Mouse (Mus musculus): ENCODE results near the gene Tssk3. TPM values are rescaled to one million over a fixed set of nuclear protein-coding genes. Genes with fewer than 3 reads are reported as not detected.

Gene Tssk3
- polyA plus RNA-seq, 1 experiment from 2014 or later, result 0.14 TPM

- TF ChIP-seq EP300 (IDR thresholded peaks at IDR 0.05; ENCODE audit: low read depth), result no peak
- TF ChIP-seq CTCF (IDR thresholded peaks at IDR 0.05; ENCODE audit: low read depth), result peak; percentile 61
- peaks cover 12% of the 10 kb centered on the region for H3K27me3 ChIP-seq (ENCODE audit: insufficient read depth, low read length)
- H3K9ac ChIP-seq (replicated peaks), result no peak overlapping the region
- H3K36me3 ChIP-seq (replicated peaks; ENCODE audit: insufficient read depth, low read length), result no peaks in the 10 kb centered on the region
- no peak overlapping the region for H3K4me3 ChIP-seq (ENCODE audit: low read depth, low read length)
- H3K27ac ChIP-seq (ENCODE audit: low read depth), result 0 out of 2 replicates have a peak overlapping the region, but pooled peaks have one; percentile 13
- peak overlapping the region; percentile 2; the same call in 1 of the 2 replicates for H3K4me2 ChIP-seq (ENCODE audit: low read depth, low read length)
- 22% methylated on average over 16 of the region's 16 CpGs for WGBS (ENCODE audit: insufficient replicate concordance)
- DNase-seq (no peak), ATAC-seq (peak; percentile 14; the same call in 1 of the 2 replicates)
- H3K9me3 ChIP-seq (ENCODE audit: low read length), result no peaks in the 10 kb centered on the region
- H3K4me1 ChIP-seq (ENCODE audit: insufficient read depth), result peaks cover 22% of the 10 kb centered on the region
Observed at GRCm38 (mm10) chr4:129495672-129496562, 5.1 kb upstream of the Tssk3 start.

- DNase-seq (no peak), ATAC-seq (no peak)
- peaks cover 2% of the 10 kb centered on the region for H3K36me3 ChIP-seq (replicated peaks; ENCODE audit: insufficient read depth, low read length)
- no peaks in the 10 kb centered on the region for H3K9me3 ChIP-seq (ENCODE audit: low read length)
- TF ChIP-seq CTCF (IDR thresholded peaks at IDR 0.05; ENCODE audit: low read depth), result peak; percentile 55
- TF ChIP-seq EP300 (IDR thresholded peaks at IDR 0.05; ENCODE audit: low read depth), result no peak
- no peak overlapping the region for H3K9ac ChIP-seq (replicated peaks)
- WGBS (ENCODE audit: insufficient replicate concordance), result 59% methylated on average over 6 of the region's 7 CpGs
- no peak overlapping the region for H3K4me2 ChIP-seq (ENCODE audit: low read depth, low read length)
- peaks cover 16% of the 10 kb centered on the region for H3K27me3 ChIP-seq (ENCODE audit: insufficient read depth, low read length)
- no peak overlapping the region for H3K27ac ChIP-seq (ENCODE audit: low read depth)
- H3K4me1 ChIP-seq (ENCODE audit: insufficient read depth), result peaks cover 18% of the 10 kb centered on the region
- no peak overlapping the region for H3K4me3 ChIP-seq (ENCODE audit: low read depth, low read length)
Observed at GRCm38 (mm10) chr4:129494681-129495080, 3.9 kb upstream of the Tssk3 start.

GRCm38 (mm10) chr4:129481090-129481489, 9.7 kb downstream of the Tssk3 start:
- ATAC-seq (no peak), DNase-seq (no peak)
- no peak overlapping the region for H3K4me3 ChIP-seq (ENCODE audit: low read depth, low read length)
- WGBS (ENCODE audit: insufficient replicate concordance), result 93% methylated on average over 1 of the region's 1 CpGs
- no peaks in the 10 kb centered on the region for H3K27me3 ChIP-seq (ENCODE audit: insufficient read depth, low read length)
- H3K9me3 ChIP-seq (ENCODE audit: low read length), result no peaks in the 10 kb centered on the region
- H3K27ac ChIP-seq (ENCODE audit: low read depth), result no peak overlapping the region
- H3K9ac ChIP-seq (replicated peaks), result no peak overlapping the region
- no peak overlapping the region for H3K4me2 ChIP-seq (ENCODE audit: low read depth, low read length)
- H3K36me3 ChIP-seq (replicated peaks; ENCODE audit: insufficient read depth, low read length), result peaks cover 98% of the 10 kb centered on the region
- TF ChIP-seq EP300 (IDR thresholded peaks at IDR 0.05; ENCODE audit: low read depth) (no peak), CTCF (IDR thresholded peaks at IDR 0.05; ENCODE audit: low read depth) (no peak)
- H3K4me1 ChIP-seq (ENCODE audit: insufficient read depth), result no peaks in the 10 kb centered on the region

- no peak overlapping the region for H3K4me3 ChIP-seq (ENCODE audit: low read depth, low read length)
- no peak overlapping the region for H3K4me2 ChIP-seq (ENCODE audit: low read depth, low read length)
- H3K9me3 ChIP-seq (ENCODE audit: low read length), result no peaks in the 10 kb centered on the region
- ATAC-seq (peak; percentile 8; the same call in 1 of the 2 replicates), DNase-seq (no peak)
- H3K36me3 ChIP-seq (replicated peaks; ENCODE audit: insufficient read depth, low read length), result peaks cover 95% of the 10 kb centered on the region
- no peak overlapping the region for H3K27ac ChIP-seq (ENCODE audit: low read depth)
- no peaks in the 10 kb centered on the region for H3K4me1 ChIP-seq (ENCODE audit: insufficient read depth)
- TF ChIP-seq CTCF (IDR thresholded peaks at IDR 0.05; ENCODE audit: low read depth), result no peak
- TF ChIP-seq EP300 (IDR thresholded peaks at IDR 0.05; ENCODE audit: low read depth), result no peak
- no peaks in the 10 kb centered on the region for H3K27me3 ChIP-seq (ENCODE audit: insufficient read depth, low read length)
- WGBS (ENCODE audit: insufficient replicate concordance), result 93% methylated on average over 3 of the region's 3 CpGs
- no peak overlapping the region for H3K9ac ChIP-seq (replicated peaks)
Observed at GRCm38 (mm10) chr4:129479863-129480262, 11.0 kb downstream of the Tssk3 start.

DNA sequence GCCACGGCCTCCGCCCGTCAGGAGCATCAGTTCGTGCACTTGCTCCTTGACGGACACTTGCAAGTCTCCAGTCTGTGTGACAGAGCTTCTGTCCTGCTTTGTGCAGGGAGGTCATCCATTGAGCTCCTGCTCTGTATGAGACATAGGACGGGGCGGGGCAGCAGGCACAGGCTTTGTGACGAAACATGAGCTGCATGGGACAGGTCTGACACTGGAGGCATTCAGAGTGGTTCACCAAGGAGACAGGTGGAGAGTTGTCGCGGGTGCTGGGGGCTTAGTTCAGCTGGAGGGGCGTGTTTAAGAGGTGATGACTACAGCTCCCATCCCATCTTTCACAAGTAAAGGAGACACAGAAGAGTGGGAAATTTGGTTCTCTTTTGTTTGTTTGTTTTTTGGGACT, 14.8 kb downstream of the Tssk3 start:
- no peak overlapping the region for H3K4me3 ChIP-seq (ENCODE audit: low read depth, low read length)
- H3K27ac ChIP-seq (ENCODE audit: low read depth), result no peak overlapping the region
- no peaks in the 10 kb centered on the region for H3K9me3 ChIP-seq (ENCODE audit: low read length)
- no peaks in the 10 kb centered on the region for H3K27me3 ChIP-seq (ENCODE audit: insufficient read depth, low read length)
- no peak overlapping the region for H3K9ac ChIP-seq (replicated peaks)
- H3K4me2 ChIP-seq (ENCODE audit: low read depth, low read length), result no peak overlapping the region
- H3K36me3 ChIP-seq (replicated peaks; ENCODE audit: insufficient read depth, low read length), result peaks cover 91% of the 10 kb centered on the region
- no peaks in the 10 kb centered on the region for H3K4me1 ChIP-seq (ENCODE audit: insufficient read depth)
- TF ChIP-seq CTCF (IDR thresholded peaks at IDR 0.05; ENCODE audit: low read depth), result no peak
- 88% methylated on average over 11 of the region's 11 CpGs for WGBS (ENCODE audit: insufficient replicate concordance)
- DNase-seq, result no peak
- ATAC-seq, result no peak

GRCm38 (mm10) chr4:129464286-129464815, 26.5 kb downstream of the Tssk3 start:
- ATAC-seq, result peak; percentile 22
- Histone ChIP-seq H3K4me2 (ENCODE audit: low read depth, low read length) (peak overlapping the region; percentile 79), H3K27ac (ENCODE audit: low read depth) (peak overlapping the region; percentile 99), H3K4me3 (ENCODE audit: low read depth, low read length) (peak overlapping the region; percentile 100; the same call in 1 of the 2 replicates), H3K36me3 (replicated peaks; ENCODE audit: insufficient read depth, low read length) (peaks cover 50% of the 10 kb centered on the region), H3K9ac (replicated peaks) (peak overlapping the region; percentile 58), H3K4me1 (ENCODE audit: insufficient read depth) (peaks cover 23% of the 10 kb centered on the region; the same call in 1 of the 2 replicates), H3K27me3 (ENCODE audit: insufficient read depth, low read length) (no peaks in the 10 kb centered on the region), H3K9me3 (ENCODE audit: low read length) (no peaks in the 10 kb centered on the region)
- WGBS (ENCODE audit: insufficient replicate concordance), result 59% methylated on average over 4 of the region's 4 CpGs
- TF ChIP-seq CTCF (IDR thresholded peaks at IDR 0.05; ENCODE audit: low read depth) (no peak), EP300 (IDR thresholded peaks at IDR 0.05; ENCODE audit: low read depth) (0 out of 2 replicates have a peak, but pooled peaks have one; percentile 8)
- peak; percentile 60 for DNase-seq

All from liver, postnatal 0 days (tissue).